8 mouse cellular contexts compared by ENCODE assay signal in the genomic region with DNA sequence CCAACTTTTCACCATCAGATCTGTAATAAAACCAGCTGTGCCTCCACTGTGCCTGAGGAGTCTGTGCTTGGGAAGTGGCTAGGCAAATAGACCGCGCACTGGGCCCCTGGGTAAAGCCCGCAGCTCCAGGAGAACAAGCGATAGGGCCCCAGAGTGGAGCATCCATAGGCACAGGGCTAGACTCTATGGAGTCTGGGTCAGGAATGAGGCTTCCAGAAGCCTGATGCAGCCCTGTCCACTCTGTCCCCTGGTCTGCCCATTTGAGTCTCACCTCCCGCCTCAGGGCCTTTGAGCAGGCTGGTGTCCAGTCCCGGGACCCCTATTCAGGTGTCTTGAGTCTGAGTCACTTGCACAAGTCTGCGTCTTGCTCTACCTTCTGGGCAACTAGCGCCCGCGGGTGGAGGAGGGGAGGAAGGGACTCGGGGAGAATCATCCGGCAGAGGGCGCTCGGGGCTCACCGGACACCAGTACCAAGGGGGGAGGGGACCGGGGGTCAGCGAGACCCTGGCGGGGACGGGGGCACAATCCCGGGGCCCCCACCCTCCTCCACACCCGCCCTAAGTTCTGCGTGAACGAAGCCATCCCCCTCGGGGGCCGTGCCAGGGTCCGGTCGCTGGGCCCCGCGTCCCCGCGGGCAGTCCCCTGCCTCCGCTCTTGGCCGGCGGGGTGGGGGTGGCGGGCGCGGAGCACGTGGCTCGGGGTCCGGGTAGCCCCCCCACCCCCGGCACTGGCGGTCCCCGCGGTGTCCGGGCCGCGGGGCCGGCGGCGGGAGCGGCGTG. TPM values are rescaled to one million over a fixed set of nuclear protein-coding genes. Genes with fewer than 3 reads are reported as not detected.
DNase-seq lines count a peak whose midpoint lies in the region; ATAC-seq lines count a peak whose summit lies in the region.

TSS of gene Necab2 (plus strand) at position 509 of the 779 bp plus-strand sequence.

- WGBS in intestine, embryonic 14.5 days = 3% methylated on average over 27 of the region's 52 CpGs

- H3K4me3 ChIP-seq in intestine, embryonic 14.5 days (ENCODE audit: low read depth, low read length) = peak within 1 kb of the TSS; percentile 61

- no peaks in the 10 kb centered on the region for H3K9me3 ChIP-seq in intestine, embryonic 14.5 days (ENCODE audit: control insufficient read depth, low read length)

- peak; percentile 88 for DNase-seq in WW6 (ENCODE audit: low read depth, low spot score)
- peak; percentile 95 to 96 for DNase-seq in cerebellum, postnatal 4 days (ENCODE audit: low spot score in 2 of 2)
- peak; percentile 90 for DNase-seq in gastrocnemius, postnatal 10 days
- DNase-seq in intestine, embryonic 14.5 days (ENCODE audit: low spot score) = peak; percentile 98
- peak; percentile 84 to 93 for DNase-seq in left cerebral cortex, postnatal 10 days (ENCODE audit: extremely low spot score in 1 of 2, low spot score in 2 of 2)
- DNase-seq in right cerebral cortex, postnatal 36 days (ENCODE audit: low spot score in 2 of 2) = peak; percentile 71 to 86
- peak; percentile 72 to 90 for DNase-seq in urinary bladder, postnatal 4 days (ENCODE audit: low spot score in 2 of 2)

- H3K36me3 ChIP-seq in intestine, embryonic 14.5 days (ENCODE audit: control insufficient read depth, insufficient read depth, low read length) = no peaks in the 10 kb centered on the region

- H3K9ac ChIP-seq in intestine, embryonic 14.5 days (ENCODE audit: low read length) = peak within 1 kb of the TSS; percentile 61

- peaks cover 21% of the 10 kb centered on the region for H3K27me3 ChIP-seq in intestine, embryonic 14.5 days (replicated peaks; ENCODE audit: control insufficient read depth, insufficient read depth, low read length)

- ATAC-seq in intestine, embryonic 14.5 days (replicated peaks; ENCODE audit: low FRiP score, low TSS enrichment, low read depth) = peak; percentile 61
- ATAC-seq in megakaryocyte progenitor cell, adult 5-6 weeks (replicated peaks; ENCODE audit: poor library complexity) = peak; percentile 47

- 0 out of 2 replicates have a peak, but pooled peaks cover 6% of the 10 kb centered on the region for H3K4me1 ChIP-seq in intestine, embryonic 14.5 days (replicated peaks; ENCODE audit: control insufficient read depth, insufficient read depth, low read length)

- H3K4me2 ChIP-seq in intestine, embryonic 14.5 days (ENCODE audit: low read length) = peak within 1 kb of the TSS; percentile 89

- no peak within 1 kb of the TSS for H3K27ac ChIP-seq in intestine, embryonic 14.5 days (ENCODE audit: low read depth)

- intact Hi-C loops in left cerebral cortex, postnatal 10 days (cut with DNase I) = loop anchor here (10.0 kb wide), 1 partner anchor 328 kb away; the partner anchor contains the start of gene Tldc1

RNA-seq across cellular contexts. Expression of gene Necab2, which starts in this region (rescaled TPM):
- total RNA-seq in gastrocnemius, postnatal 10 days (2021) = under 1 TPM; 0.38 to 0.73 TPM
- 2.4 and 3.7 TPM in 2 replicates for polyA plus RNA-seq in intestine, embryonic 14.5 days (2014; fragmentation: Nextera tagmentation; extraction: Ambion mirVana)
- total RNA-seq in left cerebral cortex, postnatal 10 days (2021) = 10 to 100 TPM; 51.6 to 63.6 TPM
- total RNA-seq in megakaryocyte progenitor cell, adult 5-6 weeks (2015) = not detected in 2 replicates
- total RNA-seq in megakaryocyte progenitor cell, adult 5-6 weeks (2017) = not detected in 2 replicates

Comparison
In these comparisons a context has a peak if more than half of its experiments do, and no peak if none do; other contexts are left out.
1. RNA of gene Necab2 (total RNA-seq): 51.6 to 63.6 TPM in left cerebral cortex, postnatal 10 days; 0.38 to 0.73 TPM in gastrocnemius, postnatal 10 days and not detected in megakaryocyte progenitor cell, adult 5-6 weeks; every median in the first group is over 10 times any median in the second.
2. Peak in DNase-seq in gastrocnemius, postnatal 10 days; RNA of the gene not detected or under 1 TPM.
3. Peak in ATAC-seq in megakaryocyte progenitor cell, adult 5-6 weeks; RNA of the gene not detected or under 1 TPM.
4. Peak in every context shown above with its lines, with median percentiles within 50 percentile points of each other: DNase-seq.